Mouse (Mus musculus): Measurements from ENCODE around the gene Nr4a1.
A peak's percentile ranks its signal among the peaks of the same experiment; 100 is the strongest.

Nr4a1 gene

GRCm38 (mm10) chr15:101233641-101234275 lies 20.3 kb upstream of the Nr4a1 start:
- peak; percentile 69 for DNase-seq

DNA sequence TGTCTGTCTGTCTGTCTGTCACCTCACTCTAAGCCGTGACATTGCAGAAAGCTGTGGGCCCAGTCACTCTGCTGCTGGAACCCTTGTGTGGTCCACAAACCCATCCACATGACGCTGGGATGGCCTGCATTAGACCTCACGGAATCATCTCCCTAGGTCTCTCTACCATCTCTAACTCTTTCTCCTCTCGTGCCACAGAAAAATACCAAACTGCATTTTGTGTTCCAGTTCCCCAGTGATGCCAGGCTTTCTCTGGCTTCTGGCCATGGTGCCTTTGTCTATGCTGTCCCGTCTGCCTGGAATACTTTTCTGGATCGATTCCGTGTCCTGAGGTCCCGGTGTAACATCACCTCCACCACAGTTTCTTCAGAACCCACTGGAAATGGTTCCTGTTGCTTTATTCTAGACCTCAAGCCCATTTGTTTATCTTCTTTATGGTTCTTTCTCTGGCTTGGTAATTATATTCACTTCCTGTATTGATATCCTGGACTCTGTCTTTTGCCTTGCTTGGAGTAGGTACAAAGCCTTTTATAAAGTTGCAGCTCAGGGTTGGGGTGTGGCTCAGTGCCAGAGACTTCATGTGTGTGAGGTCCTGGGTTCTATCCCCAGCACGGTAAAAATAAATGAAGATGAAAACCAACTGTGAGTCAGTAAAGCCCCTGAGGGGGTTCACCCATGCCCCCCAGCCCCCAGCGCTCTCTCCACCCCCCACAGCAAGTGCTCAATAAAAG lies 19.3 kb upstream of the Nr4a1 start:
- DNase-seq: no peak

- no peak for DNase-seq
Measured at GRCm38 (mm10) chr15:101235342-101235698, 18.7 kb upstream of the Nr4a1 start.

- no peak for DNase-seq
Measured at GRCm38 (mm10) chr15:101235728-101236327, 18.2 kb upstream of the Nr4a1 start.

GRCm38 (mm10) chr15:101236878-101237277 lies 17.2 kb upstream of the Nr4a1 start:
- peak; percentile 88 for DNase-seq

DNA sequence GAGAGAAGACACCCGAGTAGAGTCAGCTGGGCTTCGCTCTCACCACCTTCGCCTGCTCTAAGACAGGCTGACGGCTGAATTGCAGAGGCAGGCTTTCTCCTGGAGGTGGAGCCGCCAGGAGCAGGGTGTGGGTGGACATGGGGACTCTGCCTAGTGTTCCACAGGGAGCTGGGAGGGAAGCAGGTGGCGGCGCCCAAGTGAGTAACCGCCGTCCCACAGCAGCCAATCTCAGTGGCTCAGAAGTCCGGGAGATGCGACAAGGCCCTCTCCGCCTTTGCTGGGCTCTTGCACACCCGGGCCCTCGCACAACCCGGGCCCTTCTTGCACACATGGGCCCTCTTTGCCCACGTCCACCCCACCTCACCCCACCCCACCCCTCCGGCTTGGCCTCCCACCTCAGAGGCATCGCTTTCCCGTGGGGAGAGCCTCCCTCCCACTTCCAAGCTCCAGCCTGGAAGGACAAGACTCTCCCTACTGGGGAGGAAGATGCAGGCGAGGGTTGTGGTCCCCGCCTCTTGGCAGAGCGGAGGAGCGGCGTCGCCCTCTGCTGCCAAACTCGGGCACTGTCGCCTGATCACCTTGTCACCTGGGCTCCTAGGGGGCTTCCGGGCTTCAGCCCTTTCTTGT lies 15.1 kb upstream of the Nr4a1 start:
- peak; percentile 72 for DNase-seq

DNA sequence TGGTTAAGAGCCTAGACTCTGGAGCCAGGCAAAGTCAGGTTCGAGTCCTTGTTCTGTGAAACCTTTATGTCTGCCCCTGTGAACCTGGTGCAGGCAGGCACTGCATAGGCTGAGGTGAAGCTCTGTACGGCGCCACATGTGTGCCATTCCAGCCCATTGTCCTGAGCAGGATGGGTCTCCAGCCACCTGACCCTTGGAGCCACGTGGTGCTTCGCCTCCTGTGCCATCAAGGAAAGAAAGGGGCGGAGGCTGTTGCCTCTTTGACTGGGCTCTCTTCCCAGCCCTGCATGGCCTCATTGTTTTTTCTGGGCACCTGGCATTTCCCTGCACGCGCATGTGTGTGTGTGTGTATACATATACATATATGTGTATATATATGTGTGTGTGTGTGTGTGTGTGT lies 14.2 kb upstream of the Nr4a1 start:
- DNase-seq: no peak

GRCm38 (mm10) chr15:101240799-101241204 lies 13.3 kb upstream of the Nr4a1 start:
- peak; percentile 90 for DNase-seq

- no peak for DNase-seq
Measured at GRCm38 (mm10) chr15:101241236-101241635, 12.8 kb upstream of the Nr4a1 start.

- DNase-seq: no peak
Measured at GRCm38 (mm10) chr15:101241853-101242252, 12.2 kb upstream of the Nr4a1 start.

DNA sequence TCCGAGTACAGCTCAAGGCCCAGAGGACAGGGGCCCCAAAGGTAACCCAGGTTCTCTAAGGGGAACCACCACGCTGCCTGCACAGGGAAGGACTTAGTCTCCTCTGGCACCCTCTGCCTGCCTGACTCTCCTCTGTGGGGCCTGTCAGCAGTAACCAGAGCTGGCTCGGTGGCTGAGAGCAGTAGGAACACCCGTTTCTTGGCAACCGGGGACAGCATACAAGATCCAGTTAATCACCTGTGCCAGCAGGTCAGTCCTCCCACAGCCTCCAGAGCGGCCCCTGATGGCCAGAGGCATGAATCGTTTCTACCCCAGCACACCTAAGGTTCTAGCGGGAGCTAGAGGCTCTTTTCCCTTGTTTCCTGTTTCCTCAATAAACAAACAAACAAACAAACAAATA lies 11.4 kb upstream of the Nr4a1 start:
- DNase-seq: peak; percentile 67

GRCm38 (mm10) chr15:101244012-101244411 lies 10.1 kb upstream of the Nr4a1 start:
- no peak for DNase-seq

DNA sequence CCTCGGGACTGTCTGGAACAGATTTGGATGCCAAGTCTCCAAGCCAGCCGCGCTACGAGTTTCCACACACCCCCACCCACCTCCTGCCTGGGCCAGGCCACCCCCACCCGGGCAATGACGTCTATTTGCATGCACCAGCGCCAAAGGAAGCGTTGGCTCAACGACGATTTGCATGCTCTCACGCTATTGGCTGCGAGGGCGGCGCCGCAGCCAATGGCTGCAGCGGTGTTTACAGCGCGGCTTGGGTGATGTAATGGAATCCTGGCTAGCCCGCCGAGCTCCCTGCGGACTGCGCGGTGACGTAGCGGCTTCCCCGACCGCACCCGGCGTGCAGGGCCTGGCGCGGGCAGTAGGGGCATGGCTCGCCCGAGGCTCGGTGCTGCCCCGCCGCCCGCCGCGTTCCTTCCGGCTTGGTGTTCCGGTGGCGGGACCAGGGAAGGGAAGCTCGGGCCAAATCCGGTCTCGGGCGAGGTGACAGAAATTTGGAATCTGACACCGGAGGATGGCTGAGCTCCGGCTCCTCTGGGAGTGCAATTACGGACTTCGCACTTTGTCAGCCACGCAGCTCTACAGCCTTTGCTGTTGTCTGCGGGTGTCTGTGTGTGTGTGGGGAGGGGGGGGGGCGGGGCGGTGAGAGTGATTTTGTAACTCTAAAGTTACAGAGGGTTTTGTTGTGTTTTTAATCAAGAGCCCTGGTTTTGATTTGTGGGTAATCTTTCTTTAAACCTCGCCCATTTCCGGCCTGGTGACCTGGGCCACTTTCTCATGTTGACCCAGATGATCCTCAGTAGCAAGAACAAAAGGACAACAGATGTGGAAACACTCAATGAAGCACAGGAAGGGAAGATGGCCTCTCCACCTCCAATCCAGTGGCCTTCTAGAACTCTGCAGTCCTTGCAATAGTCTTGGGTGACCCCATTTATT lies 7.6 kb upstream of the Nr4a1 start:
- peak; percentile 97 for DNase-seq

- DNase-seq: no peak
Measured at GRCm38 (mm10) chr15:101247155-101247498, 6.9 kb upstream of the Nr4a1 start.

DNA sequence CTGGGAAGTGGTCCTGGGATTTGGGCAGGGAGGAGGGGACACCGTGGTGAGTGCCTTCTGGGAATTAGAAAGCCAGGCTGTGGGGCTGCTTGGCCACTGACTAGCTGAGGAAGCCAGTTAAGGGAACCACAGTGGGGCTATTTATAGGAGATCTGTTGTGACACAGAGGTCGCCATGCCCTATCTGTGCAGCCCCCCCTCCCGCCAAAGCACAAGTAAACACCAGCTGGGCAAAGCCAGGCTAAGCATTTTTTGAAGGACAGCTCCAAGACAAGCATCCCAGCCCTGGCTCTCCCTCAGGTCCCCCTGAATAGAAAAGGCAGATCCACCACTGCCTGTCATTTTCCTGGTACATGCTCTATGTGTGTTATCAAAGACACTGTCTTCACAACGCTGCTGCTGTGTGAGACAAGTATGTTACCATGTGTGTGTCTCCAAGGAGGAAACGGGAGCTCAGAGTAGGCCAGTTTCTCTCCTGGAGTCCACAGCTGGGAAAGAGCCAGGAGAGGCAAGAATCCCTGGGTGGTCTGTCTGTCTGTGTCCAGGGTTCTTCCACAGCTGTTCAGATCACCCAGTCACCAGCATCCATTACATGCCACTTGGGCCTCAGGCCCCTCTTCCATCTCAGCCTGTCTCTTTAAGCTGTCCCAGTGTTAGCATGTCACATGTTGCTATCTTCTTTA lies 5.9 kb upstream of the Nr4a1 start:
- no peak for DNase-seq

DNA sequence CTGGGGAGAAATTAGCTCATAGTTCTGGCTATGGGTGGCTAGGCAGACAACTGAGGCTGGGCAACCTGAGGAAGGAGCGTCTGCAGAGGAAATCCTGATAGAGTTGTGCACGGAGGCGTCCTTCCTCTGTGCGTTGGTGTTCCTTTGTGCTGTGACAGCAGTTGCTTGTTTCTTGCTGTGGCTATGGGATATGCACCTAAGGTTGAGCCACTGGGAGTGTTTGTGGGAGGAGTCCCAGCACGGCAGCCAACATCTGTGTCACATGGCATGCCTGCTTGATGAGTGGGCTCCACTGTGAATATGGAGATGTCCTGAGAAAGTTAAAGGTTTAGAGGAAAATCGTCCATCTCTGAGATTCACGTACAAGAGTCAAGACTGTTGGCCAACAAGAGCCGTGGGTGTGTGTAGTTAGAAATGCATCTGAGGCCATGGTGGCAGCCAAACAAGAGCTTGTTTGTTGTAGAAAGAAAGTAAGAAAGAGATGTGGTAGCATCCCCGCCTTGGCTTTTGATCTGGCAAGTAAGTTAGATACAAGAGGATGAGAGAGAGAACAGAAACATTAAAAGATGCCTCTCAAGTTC lies 3.8 kb upstream of the Nr4a1 start:
- no peak for DNase-seq

GRCm38 (mm10) chr15:101251930-101252329 lies 2.1 kb upstream of the Nr4a1 start:
- no peak for DNase-seq

DNA sequence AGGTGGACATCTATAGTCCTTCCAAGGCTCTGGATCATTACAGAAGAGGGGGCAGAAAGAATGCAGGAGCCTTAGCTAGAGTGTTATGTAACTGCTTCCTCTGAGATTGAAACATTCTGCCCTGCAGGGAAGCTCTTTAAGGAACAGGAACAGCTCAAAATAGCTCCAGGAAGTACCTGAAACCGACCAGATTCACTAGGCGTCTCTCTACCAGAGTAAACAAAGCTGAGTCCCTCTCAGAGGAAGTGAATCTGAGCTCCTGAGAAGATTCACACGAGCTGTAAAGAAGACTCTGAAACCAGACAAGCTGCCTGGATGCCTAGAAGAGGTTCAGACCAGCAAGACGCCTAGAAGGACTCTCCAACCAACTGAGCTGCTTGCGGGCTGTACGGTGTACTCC lies 1.5 kb upstream of the Nr4a1 start:
- no peak for DNase-seq

- DNase-seq: no peak
Measured at GRCm38 (mm10) chr15:101253563-101253885, 545 bp upstream of the Nr4a1 start.

DNA sequence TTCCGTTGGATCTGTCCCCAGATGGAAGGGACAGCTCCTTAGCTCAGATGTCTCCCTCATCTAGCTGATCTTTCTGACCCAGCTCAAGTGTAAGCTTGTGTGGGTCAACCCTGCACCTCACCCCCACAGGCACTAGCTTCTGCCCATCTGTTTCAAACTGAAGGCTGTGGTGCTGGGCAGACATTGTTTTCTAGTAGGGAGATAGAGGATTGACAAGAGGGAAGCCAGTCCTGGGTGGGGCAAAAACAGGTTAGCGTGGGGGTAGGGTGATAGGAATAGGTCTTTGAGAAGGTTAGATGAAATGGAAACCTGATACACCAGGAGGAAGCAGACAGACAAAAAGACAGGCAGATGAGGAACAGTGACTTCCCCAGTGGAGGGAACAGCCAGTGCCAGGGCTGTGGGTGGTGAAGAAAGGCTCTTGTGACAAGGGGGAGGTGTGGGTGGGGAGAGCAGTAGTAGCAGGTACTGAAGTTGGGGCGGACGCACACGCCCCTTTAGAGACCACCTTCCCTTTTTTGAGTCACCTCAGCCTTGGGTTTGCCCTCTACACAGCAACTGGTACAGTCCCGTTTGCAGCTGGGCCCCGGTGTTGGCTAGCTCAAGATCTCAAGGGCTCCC lies 1.9 kb downstream of the Nr4a1 start:
- DNase-seq: no peak

GRCm38 (mm10) chr15:101256463-101257206 lies 2.6 kb downstream of the Nr4a1 start:
- no peak for DNase-seq
